Mouse (Mus musculus): ENCODE data around the gene Nek9. TPM values are rescaled to one million over a fixed set of nuclear protein-coding genes. Genes with fewer than 3 reads are reported as not detected.
A peak's percentile ranks its signal among the peaks of the same experiment; 100 is the strongest.

The Nek9 gene
- total RNA-seq, 2 experiments from 2014 or later: 34.2 to 35.5 TPM

- peak overlapping the region; percentile 97 for H3K27ac ChIP-seq
- TF ChIP-seq CTCF (conservative IDR thresholded peaks at IDR 0.05): no peak
- DNase-seq (ENCODE audit: low spot score in 2 of 2): no peak
- H3K4me3 ChIP-seq: peak overlapping the region; percentile 87
Measured at GRCm38 (mm10) chr12:85280845-85281651, 58.1 kb downstream of the Nek9 start.

DNA sequence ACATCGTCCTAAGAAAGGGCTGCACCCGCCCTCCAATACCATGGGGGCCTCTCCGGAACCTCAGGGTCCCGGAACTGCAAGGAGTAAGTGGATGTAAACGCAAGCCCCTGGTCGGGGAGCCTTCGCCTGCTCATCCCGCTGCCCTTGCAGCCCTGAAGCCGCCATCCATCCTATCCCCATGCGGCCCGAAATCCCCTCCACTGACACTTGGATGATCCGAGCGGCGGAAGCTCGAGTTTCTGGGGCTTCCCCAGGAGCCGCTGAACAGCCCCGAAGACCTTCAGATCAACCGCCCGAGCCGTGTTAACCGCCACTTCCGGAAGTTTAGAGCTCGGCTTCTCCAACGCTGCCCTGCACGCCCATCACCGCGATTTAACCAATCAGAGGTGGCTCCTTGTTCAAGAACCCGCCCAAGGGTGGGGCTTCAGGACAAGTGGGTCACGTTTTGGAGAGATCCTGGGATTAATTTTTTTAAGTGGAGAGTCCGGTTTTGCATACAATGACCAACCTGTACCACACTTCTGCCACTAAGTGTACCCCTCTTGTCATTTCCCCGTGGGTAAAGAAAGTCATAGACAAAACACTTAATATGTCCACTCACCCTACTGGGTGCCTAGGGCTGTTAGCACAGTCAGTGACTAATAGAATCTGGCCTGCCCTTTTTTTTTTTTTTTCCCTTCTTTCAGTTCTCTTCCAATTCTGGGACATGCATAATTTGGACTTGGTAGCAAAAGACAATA is 58.9 kb downstream of the Nek9 start:
- TF ChIP-seq CTCF (conservative IDR thresholded peaks at IDR 0.05): no peak; the same call in 1 of the 2 replicates
- Histone ChIP-seq H3K4me3 (peak overlapping the region; percentile 87), H3K27ac (peak overlapping the region; percentile 97)

DNA sequence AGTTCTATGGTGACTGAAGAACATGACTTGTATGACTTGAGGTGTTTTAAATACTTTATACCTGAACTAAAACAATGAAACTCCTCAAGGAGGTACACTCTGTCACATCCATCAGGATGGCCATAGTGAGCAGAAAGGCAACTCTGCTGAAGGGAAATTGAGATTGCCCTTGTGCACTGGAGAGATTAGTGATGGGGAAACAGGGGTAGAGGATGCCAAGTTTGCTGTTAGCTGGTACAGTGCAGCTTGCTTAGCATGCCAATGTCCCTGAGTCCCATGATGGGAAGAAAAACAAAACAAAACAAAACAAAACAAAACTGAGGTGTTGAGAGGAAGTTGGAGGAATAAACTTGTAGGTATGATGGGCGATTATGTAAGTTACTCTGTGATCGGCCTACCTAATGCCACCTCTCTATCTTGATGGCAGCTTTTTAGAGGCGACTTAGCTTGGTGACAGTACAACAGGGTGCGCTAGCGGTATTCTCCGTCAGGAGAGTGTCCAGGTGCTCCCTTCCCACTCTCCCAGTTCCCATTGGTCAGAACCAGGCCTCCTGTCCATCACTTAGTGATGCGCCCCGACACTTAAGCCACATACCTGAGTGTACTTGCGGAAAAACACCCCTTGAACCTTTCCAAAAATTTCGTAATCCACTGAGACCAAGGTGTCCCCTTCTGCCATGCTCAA is 59.6 kb downstream of the Nek9 start:
- no peak for DNase-seq (ENCODE audit: low spot score in 2 of 2)
- TF ChIP-seq CTCF (conservative IDR thresholded peaks at IDR 0.05): no peak
- H3K4me3 ChIP-seq: peak overlapping the region; percentile 87
- peak overlapping the region; percentile 97 for H3K27ac ChIP-seq

More for the DNA sequence above, 58.9 kb downstream of the Nek9 start:
- peak; percentile 96 to 97 for DNase-seq (ENCODE audit: low spot score in 2 of 2)

DNA sequence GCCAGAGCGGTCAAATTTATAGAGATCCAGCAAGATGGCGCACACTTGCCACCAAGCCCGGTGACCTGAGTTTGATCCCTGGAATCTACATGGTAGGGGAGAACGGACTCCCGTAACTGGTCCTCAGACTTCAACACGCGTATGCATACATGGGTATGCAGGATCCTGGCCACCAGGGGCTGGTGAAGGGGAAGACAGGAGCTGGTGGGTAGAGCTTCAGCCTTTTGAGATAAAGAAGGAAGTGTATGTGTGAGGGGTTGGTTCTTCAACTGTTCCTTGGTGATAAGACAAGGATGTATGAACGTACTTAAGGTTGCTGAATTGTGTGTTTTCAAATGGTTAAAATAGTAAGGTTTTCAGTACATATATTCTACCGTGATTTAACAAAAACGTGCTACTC is 60.2 kb downstream of the Nek9 start:
- no peak overlapping the region for H3K27ac ChIP-seq
- no peak for DNase-seq (ENCODE audit: low spot score in 2 of 2)
- TF ChIP-seq CTCF (conservative IDR thresholded peaks at IDR 0.05): 0 out of 2 replicates have a peak, but pooled peaks have one; percentile 4
- no peak overlapping the region for H3K4me3 ChIP-seq

DNA sequence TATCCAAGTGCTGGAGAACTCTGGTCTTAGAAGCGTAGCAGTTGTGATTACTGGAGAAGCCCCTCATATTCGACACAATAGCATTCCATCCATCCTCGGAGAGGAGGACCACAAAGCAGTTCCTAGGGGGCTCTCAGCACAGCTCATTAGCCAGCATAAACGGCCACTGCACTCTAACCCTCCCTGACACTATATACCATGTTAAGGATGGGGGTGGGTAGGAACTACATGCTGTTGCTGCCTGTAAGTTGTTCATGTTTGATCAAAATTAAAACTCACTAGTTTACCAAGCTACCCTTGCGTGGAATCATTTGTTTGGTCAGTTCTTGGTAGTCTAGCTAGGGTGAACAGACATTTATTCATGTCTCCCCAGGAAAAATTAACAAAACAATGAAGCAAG is 62.9 kb downstream of the Nek9 start:
- no peak for TF ChIP-seq CTCF (conservative IDR thresholded peaks at IDR 0.05)
- H3K4me3 ChIP-seq: no peak overlapping the region
- no peak for DNase-seq (ENCODE audit: low spot score in 2 of 2)
- H3K27ac ChIP-seq: no peak overlapping the region

- H3K27ac ChIP-seq: no peak overlapping the region
- no peak for TF ChIP-seq CTCF (conservative IDR thresholded peaks at IDR 0.05)
- H3K4me3 ChIP-seq: no peak overlapping the region
- no peak for DNase-seq (ENCODE audit: low spot score in 2 of 2)
Measured at GRCm38 (mm10) chr12:85273508-85273907, 65.7 kb downstream of the Nek9 start.

GRCm38 (mm10) chr12:85271843-85272206 is 67.3 kb downstream of the Nek9 start:
- TF ChIP-seq CTCF (conservative IDR thresholded peaks at IDR 0.05): no peak
- no peak for DNase-seq (ENCODE audit: low spot score in 2 of 2)
- no peak overlapping the region for H3K4me3 ChIP-seq
- H3K27ac ChIP-seq: no peak overlapping the region

DNA sequence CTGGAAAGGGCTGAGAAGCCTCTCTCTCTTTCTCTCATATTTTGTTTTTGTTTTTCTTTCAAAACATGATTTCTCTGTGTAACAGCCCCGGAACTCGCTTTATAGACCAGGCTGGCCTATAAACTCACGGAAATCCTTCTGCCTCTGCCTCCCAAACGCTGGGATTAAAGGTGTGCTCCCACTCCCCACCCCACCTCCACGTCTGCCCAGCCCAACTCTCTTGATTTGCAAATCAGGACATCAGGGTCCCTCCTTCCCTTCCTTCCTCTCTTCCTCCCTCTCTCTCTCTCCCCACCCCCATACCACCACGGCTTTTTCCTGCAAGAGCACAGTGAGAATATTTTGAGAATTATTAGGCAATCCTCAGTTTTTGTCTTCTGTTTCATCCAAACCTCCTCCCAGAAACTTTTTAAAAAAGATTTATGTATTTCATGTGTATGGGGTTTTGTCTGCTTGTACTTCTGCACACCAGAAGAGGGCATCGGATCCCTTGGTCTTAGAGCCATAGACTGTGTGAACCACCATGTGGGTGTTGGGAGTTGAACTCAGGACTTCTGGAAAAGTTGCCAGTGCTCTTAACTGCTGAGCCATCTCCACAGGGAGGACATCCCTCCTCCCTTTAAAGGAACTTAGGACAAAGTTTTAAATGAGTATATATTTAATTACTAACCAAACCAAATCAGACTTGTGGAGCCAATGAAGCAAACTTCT is 67.9 kb downstream of the Nek9 start:
- Histone ChIP-seq H3K4me3 (no peak overlapping the region), H3K27ac (no peak overlapping the region)
- no peak for DNase-seq (ENCODE audit: low spot score in 2 of 2)
- TF ChIP-seq CTCF (conservative IDR thresholded peaks at IDR 0.05): 0 out of 2 replicates have a peak, but pooled peaks have one; percentile 23

- H3K27ac ChIP-seq: peak within 1 kb of the TSS; percentile 98
- TF ChIP-seq CTCF (conservative IDR thresholded peaks at IDR 0.05): peak; percentile 66
- peak within 1 kb of the TSS; percentile 71 for H3K4me3 ChIP-seq
- DNase-seq (ENCODE audit: low spot score in 2 of 2): peak; percentile 86 to 87
Measured at GRCm38 (mm10) chr12:85270319-85270718, 68.8 kb downstream of the Nek9 start, which contains the start of gene Mlh3. Gene Mlh3 (minus strand): TSS chr12:85270599.

DNA sequence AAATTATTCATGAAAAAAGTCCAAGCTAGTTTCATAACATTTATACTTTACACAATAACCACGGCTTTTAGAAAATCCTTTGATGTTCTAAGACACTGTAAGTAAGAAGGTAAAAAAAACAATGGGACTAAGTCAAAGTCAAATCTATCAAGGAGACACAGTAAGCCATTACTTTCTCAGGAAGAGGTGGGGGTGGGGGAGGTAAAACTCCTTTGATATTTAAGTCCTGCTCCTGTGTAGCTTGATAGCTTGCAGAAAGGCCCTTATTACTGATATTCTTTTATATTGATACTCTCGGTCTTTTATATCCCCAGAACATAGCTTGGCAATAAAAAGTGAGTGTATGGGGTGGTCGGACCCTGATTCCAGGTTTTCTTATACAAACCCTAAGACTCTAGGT is 69.3 kb downstream of the Nek9 start:
- Histone ChIP-seq H3K27ac (peak overlapping the region; percentile 98), H3K4me3 (peak overlapping the region; percentile 71)
- DNase-seq (ENCODE audit: low spot score in 2 of 2): no peak
- no peak for TF ChIP-seq CTCF (conservative IDR thresholded peaks at IDR 0.05)

DNA sequence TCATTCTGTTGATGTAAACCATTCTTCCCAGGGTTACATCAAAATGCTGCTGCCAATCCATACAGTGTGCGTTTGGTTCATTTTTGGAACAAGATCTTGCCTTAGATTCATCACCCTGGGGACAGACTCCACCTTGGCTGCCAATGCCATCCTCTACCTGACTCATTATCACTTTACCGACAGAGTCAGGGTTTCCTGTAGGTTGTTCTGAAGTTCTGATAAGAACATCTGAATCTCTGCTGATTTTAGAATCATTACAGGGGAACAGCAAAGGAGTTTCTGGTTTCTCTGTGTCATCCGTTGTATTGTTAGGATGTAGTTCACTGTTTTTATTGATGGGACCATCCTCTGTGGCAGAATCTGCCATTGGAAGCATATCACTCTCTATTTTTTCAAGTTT is 72.9 kb downstream of the Nek9 start:
- Histone ChIP-seq H3K27ac (no peak overlapping the region), H3K4me3 (no peak overlapping the region)
- TF ChIP-seq CTCF (conservative IDR thresholded peaks at IDR 0.05): no peak
- no peak for DNase-seq (ENCODE audit: low spot score in 2 of 2)

DNA sequence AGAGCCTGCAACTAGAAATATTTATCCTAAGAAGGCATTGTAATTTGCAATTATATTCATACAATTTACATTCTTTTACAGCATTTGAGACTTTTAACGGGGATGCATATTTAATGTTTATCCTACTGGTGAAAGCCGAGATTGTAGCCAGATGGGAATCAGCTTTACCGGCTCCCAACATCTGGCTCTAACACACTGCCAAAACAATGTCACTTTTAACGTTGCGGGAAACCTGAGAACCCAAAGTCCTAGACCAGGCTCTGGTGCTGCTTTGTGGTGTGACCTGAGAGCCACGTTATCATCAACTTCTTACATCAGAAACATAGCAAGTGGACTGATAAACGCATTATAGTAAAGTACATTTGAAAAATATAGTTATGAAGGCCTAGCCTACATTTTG is 74.2 kb downstream of the Nek9 start:
- H3K4me3 ChIP-seq: no peak overlapping the region
- no peak overlapping the region for H3K27ac ChIP-seq
- no peak for DNase-seq (ENCODE audit: low spot score in 2 of 2)
- peak; percentile 28; the same call in 1 of the 2 replicates for TF ChIP-seq CTCF (conservative IDR thresholded peaks at IDR 0.05)

Measured in layer of hippocampus, adult 2 months (tissue).